Mouse (Mus musculus): ENCODE measurements at regions not wholly inside any gene's neighbourhood (a gene's known extent, or its start where the extent isn't known, plus 50 kb on each side); places are given as distances from the start of the nearest gene placed in this dataset.

GRCm38 (mm10) chr19:25971210-25971609 is 299.0 kb downstream of the Dmrt2 start:
- no peak for TF ChIP-seq CTCF (IDR thresholded peaks at IDR 0.05; ENCODE audit: extremely low read depth, insufficient read length, insufficient replicate concordance, low read depth, low read length)
- TF ChIP-seq POLR2A (IDR thresholded peaks at IDR 0.05; ENCODE audit: low read depth, low read length): no peak
